Mouse (Mus musculus) liver, embryonic 12.5 days (tissue): ENCODE data around the gene Sec14l5. TPM values are rescaled to one million over a fixed set of nuclear protein-coding genes. Genes with fewer than 3 reads are reported as not detected.
A peak's percentile ranks its signal among the peaks of the same experiment; 100 is the strongest.

Experiments used
- ATAC-seq: fragments of 200-750 bp; cut with Nextera tagmentation; 2 replicates; pipeline ENCODE4 v1.8.0; 2017; ENCODE audit warnings: moderate number of reproducible peaks, mild to moderate bottlenecking, moderate library complexity
- H3K27ac ChIP-seq: fragments of 300-500 bp; sonication (generic); 2 replicates; pipeline ENCODE4 v1.5.1; 2016; ENCODE audit warnings: mild to moderate bottlenecking
- H3K27me3 ChIP-seq: fragments of 300-500 bp; sonication (generic); replicated peaks from 2 replicates; pipeline ENCODE4 v1.6.1; 2016; ENCODE audit warnings: mild to moderate bottlenecking, moderate library complexity
- H3K36me3 ChIP-seq: fragments of 300-500 bp; sonication (generic); 2 replicates; pipeline ENCODE4 v1.6.1; 2016; ENCODE audit warnings: mild to moderate bottlenecking, moderate library complexity
- H3K4me1 ChIP-seq: fragments of 300-500 bp; sonication (generic); 2 replicates; pipeline ENCODE4 v1.6.1; 2016
- H3K4me2 ChIP-seq: fragments of 300-500 bp; sonication (generic); 2 replicates; pipeline ENCODE4 v1.6.1; 2016; ENCODE audit warnings: mild to moderate bottlenecking, moderate library complexity
- H3K4me3 ChIP-seq: fragments of 300-500 bp; sonication (generic); 2 replicates; pipeline ENCODE4 v1.5.1; 2016; ENCODE audit warnings: mild to moderate bottlenecking, moderate library complexity
- H3K9ac ChIP-seq: fragments of 300-500 bp; sonication (generic); 2 replicates; pipeline ENCODE4 v1.6.1; 2016; ENCODE audit warnings: mild to moderate bottlenecking, moderate library complexity
- H3K9me3 ChIP-seq: fragments of 300-500 bp; sonication (generic); replicated peaks from 2 replicates; pipeline ENCODE4 v1.6.1; 2016; ENCODE audit warnings: mild to moderate bottlenecking, moderate library complexity
- WGBS: fragments of 180-500 bp; shearing (Covaris S2); methylation state at CpG from one replicate; pipeline ENCODE4 v1.1.7; 2016; ENCODE audit not compliant: insufficient replicate concordance; 5-methylcytosine and 5-hydroxymethylcytosine counted together
- polyA plus RNA-seq: library from polyadenylated mRNA; unstranded; fragments of >200 nt; fragmentation: Nextera tagmentation; extraction: Ambion mirVana; gene quantifications from 2 replicates; pipeline ENCODE4 v1.2.1, GENCODE M21; 2016

Sec14l5 gene
- polyA plus RNA-seq, 1 experiment from 2014 or later, result not detected

DNA sequence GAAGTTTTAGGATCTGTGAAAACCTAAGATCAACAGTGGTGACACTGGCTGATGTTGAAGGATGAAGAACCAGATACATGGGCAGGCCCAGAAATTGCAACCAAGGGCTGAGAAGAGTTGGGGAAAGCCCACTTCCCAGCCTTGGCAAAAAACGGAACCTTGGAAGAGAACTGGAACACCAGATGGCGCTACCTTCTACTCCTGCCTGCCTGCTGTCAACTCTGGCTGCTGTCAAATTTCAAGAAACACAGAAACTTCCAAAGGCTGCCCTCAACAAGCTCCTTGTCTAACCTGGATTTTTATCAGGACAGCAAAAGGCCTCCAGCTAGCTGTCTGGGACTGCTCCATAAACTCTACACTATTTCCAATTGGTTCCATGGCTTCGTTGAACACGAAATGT is 55.8 kb downstream of the Sec14l5 start:
- H3K9ac ChIP-seq, result peak overlapping the region; percentile 75
- ATAC-seq, result 0 out of 2 replicates have a peak, but pooled peaks have one; percentile 3

DNA sequence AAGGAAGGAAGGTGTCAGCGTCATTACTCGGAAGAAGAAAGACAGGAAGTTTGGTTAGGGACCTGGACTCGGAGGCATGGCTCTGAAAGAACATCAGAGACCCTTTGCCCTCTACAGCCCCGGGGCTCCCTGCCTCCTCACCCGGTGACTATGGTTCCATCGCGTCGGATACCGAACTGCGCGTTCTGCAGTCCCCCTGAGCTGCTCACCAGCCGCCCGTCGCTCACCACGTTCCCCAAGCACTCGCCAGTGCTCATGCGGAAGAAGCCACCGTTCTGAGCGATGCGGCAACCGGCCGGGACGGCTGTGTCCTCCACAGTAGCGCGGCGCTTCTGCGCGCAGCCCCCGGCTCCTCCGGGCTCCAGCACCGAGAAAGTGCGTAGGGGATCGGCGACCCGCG is 56.3 kb downstream of the Sec14l5 start:
- ATAC-seq, result peak; percentile 41
- Histone ChIP-seq H3K9ac (peak overlapping the region; percentile 75), H3K4me3 (peak overlapping the region; percentile 88), H3K4me2 (peak overlapping the region; percentile 95), H3K36me3 (peaks cover 37% of the 10 kb centered on the region), H3K9me3 (no peaks in the 10 kb centered on the region), H3K4me1 (peaks cover 20% of the 10 kb centered on the region), H3K27ac (peak overlapping the region; percentile 54; the same call in 1 of the 2 replicates), H3K27me3 (no peaks in the 10 kb centered on the region)
- 1% methylated on average over 36 of the region's 36 CpGs for WGBS

More for the DNA sequence above, 55.8 kb downstream of the Sec14l5 start:
- no peaks in the 10 kb centered on the region for H3K9me3 ChIP-seq
- H3K36me3 ChIP-seq, result peaks cover 42% of the 10 kb centered on the region
- peak overlapping the region; percentile 95 for H3K4me2 ChIP-seq
- 8% methylated on average over 4 of the region's 4 CpGs for WGBS
- peak overlapping the region; percentile 54; the same call in 1 of the 2 replicates for H3K27ac ChIP-seq
- no peaks in the 10 kb centered on the region for H3K27me3 ChIP-seq
- peak overlapping the region; percentile 88 for H3K4me3 ChIP-seq
- peaks cover 20% of the 10 kb centered on the region for H3K4me1 ChIP-seq

DNA sequence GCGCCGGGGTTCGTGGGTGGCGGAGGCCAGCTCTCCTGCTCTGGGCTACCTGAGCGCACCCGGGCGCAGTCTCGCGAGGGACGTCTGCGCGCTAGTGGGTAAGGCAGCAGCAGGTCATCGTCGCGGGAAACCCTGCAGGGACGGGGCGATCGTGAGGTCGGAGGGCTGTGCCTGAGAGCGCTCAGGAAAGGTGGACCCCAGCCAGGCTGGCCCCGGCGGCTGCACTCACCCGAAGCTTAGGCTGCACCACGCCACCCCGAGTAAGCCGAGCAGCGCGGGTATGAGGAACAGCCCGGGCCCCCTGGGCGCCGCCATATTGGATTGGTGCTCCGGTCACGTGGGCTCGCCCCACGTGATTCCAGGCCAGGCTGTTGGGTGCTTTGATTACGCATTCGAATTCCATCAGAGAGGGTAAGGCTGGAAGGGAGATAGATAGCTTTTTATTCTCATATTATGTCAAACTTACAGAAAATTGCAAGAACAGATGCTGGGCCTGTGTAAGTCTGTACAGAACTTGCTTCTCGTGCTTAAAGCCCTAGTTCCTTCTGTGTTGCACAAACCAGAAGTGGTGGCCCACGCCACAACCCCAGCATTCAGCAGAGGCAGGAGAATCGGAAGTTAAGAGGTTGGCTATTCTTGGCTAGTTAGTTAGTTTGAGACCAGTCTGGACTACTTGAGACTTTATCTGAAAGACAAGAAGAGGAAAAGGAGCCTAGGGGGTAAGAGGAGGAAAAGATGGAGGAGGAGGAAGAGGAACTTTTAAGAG is 56.9 kb downstream of the Sec14l5 start, which contains the start of gene Nagpa:
Nagpa (minus strand) TSS at position 345 of the 766 bp plus-strand sequence.
- peaks cover 20% of the 10 kb centered on the region for H3K4me1 ChIP-seq
- no peaks in the 10 kb centered on the region for H3K27me3 ChIP-seq
- peak within 1 kb of the TSS; percentile 95 for H3K4me2 ChIP-seq
- peak within 1 kb of the TSS; percentile 88 for H3K4me3 ChIP-seq
- WGBS, result 2% methylated on average over 40 of the region's 40 CpGs
- H3K9me3 ChIP-seq, result no peaks in the 10 kb centered on the region
- peak within 1 kb of the TSS; percentile 75 for H3K9ac ChIP-seq
- peaks cover 30% of the 10 kb centered on the region for H3K36me3 ChIP-seq
- H3K27ac ChIP-seq, result peak within 1 kb of the TSS; percentile 54; the same call in 1 of the 2 replicates
- ATAC-seq, result peak; percentile 75

DNA sequence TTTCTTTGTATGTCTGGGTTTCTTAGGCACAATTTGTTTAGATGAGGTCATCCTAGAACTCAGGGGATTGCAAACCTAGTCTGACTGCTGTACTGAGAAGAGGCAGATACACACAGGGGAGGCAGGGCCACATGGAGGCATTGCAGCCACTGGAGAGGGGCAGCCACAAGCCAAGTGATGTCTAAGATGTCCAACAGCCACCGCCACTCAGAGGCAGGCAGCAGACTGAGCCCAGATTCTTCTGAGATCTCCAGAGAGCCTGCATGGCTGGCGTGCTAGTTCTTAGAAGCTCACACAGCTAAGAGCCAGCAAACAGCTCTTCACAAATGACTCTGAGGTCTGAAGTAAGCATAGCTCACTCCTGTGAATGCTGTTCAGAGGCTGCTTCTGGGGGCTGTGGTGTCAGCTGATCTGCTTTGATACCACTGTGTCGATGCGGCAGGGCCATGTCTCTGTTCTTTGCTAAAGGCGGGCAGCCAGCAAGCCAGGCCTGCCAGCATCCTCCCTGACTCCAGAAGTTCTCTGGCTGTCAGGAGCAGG is 58.6 kb downstream of the Sec14l5 start:
- no peaks in the 10 kb centered on the region for H3K27me3 ChIP-seq
- H3K4me2 ChIP-seq, result no peak overlapping the region

DNA sequence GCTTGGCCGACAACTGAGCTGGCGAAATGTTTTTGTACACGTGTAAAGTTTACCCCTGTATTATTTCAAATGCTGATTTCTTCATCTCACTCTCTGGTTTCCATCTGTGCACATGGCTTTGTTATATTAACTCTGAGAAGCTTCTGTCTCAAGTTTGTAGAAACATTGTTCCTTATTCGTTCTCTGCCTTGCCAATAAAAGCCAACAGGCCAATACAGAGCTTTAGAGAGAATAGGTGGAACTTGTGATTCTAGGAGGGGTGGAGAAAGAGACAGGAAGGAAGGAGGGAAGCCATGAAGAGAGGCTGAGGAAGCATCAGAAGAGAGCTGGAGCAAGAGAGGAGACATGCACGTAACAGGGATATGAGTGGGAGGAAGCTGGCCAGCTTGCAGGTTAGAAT is 59.1 kb downstream of the Sec14l5 start:
- Histone ChIP-seq H3K9ac (no peak overlapping the region), H3K27me3 (no peaks in the 10 kb centered on the region)
- WGBS, result 63% methylated on average over 5 of the region's 5 CpGs

More for the DNA sequence above, 58.6 kb downstream of the Sec14l5 start:
- no peak overlapping the region for H3K27ac ChIP-seq
- no peak overlapping the region for H3K4me3 ChIP-seq
- 72% methylated on average over 5 of the region's 5 CpGs for WGBS
- peaks cover 14% of the 10 kb centered on the region for H3K36me3 ChIP-seq
- ATAC-seq, result no peak
- H3K9me3 ChIP-seq, result no peaks in the 10 kb centered on the region
- H3K9ac ChIP-seq, result no peak overlapping the region
- peaks cover 20% of the 10 kb centered on the region for H3K4me1 ChIP-seq

DNA sequence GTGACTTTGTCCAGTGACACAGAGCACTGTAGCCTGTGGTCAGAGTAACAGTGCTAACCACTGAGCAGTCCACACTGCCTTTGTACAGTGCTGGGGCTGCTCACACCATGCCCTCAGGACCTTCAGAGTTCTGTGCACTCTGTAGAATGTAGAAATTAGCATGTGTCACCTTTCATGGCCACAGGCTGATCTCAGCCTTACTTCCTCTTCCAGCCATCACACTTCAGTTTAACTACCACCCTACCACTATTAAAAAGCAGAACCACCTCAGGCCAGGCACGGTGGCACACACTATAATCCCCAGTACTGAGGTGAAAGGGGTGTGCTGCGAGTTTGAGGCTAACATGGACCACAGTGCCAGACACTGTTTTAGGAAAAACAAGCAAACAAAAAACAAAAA is 63.5 kb downstream of the Sec14l5 start:
- Histone ChIP-seq H3K27ac (no peak overlapping the region), H3K9me3 (no peaks in the 10 kb centered on the region), H3K9ac (no peak overlapping the region), H3K4me1 (no peaks in the 10 kb centered on the region), H3K36me3 (no peaks in the 10 kb centered on the region), H3K27me3 (0 out of 2 replicates have a peak, but pooled peaks cover 4% of the 10 kb centered on the region), H3K4me3 (no peak overlapping the region), H3K4me2 (no peak overlapping the region)
- 33% methylated on average over 2 of the region's 2 CpGs for WGBS
- 0 out of 2 replicates have a peak, but pooled peaks have one; percentile 27 for ATAC-seq

More for the DNA sequence above, 59.1 kb downstream of the Sec14l5 start:
- Histone ChIP-seq H3K4me2 (no peak overlapping the region), H3K4me3 (no peak overlapping the region), H3K9me3 (no peaks in the 10 kb centered on the region), H3K36me3 (peaks cover 8% of the 10 kb centered on the region), H3K27ac (no peak overlapping the region), H3K4me1 (peaks cover 20% of the 10 kb centered on the region)
- no peak for ATAC-seq

DNA sequence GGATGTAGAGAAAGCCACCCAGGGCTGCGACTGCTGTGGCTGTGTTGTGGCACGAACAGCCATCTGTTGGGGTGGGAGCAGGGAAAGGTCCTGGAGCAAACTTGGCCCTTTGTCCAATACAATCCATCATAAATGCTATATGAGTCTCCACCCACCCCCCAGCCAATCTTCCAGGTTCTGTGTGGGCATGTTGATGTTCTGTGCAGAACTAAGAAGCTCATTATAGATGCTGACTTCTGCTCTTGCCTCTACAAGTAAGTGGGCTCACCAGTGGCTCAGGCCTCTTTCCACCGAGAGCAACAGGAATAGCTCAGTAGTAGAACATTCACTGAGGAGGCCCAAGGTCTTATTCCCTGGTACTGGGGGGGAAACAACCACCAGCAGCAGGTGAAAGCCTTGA is 65.2 kb downstream of the Sec14l5 start:
- Histone ChIP-seq H3K4me1 (no peaks in the 10 kb centered on the region), H3K4me3 (no peak overlapping the region), H3K9me3 (no peaks in the 10 kb centered on the region), H3K27ac (no peak overlapping the region), H3K27me3 (0 out of 2 replicates have a peak, but pooled peaks cover 4% of the 10 kb centered on the region), H3K9ac (no peak overlapping the region), H3K4me2 (no peak overlapping the region), H3K36me3 (no peaks in the 10 kb centered on the region)
- ATAC-seq, result no peak
- 83% methylated on average over 3 of the region's 3 CpGs for WGBS

DNA sequence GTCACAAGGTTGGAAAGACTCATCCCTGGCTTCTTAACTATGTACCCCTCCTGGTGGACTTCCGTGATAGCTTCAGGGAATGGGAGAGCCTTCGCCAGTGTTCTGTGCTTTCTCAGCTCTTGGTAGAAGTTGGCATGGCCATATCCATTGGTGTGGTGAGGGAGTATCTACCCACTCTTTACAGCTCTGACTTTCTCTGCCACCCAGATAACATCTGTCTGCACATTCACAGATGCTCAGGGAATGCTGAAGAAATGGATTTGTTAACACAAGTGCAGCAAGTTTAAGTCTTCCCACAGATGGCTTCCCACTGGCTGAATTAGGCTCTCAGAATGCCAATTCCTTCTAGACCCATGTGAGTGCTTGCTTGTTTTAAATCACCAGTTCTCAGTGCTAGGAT is 67.2 kb downstream of the Sec14l5 start:
- Histone ChIP-seq H3K9ac (no peak overlapping the region), H3K4me2 (no peak overlapping the region), H3K9me3 (no peaks in the 10 kb centered on the region), H3K27me3 (peaks cover 13% of the 10 kb centered on the region), H3K4me3 (no peak overlapping the region), H3K36me3 (no peaks in the 10 kb centered on the region), H3K27ac (no peak overlapping the region), H3K4me1 (no peaks in the 10 kb centered on the region)
- no peak for ATAC-seq
- WGBS, result 64% methylated on average over 2 of the region's 2 CpGs

DNA sequence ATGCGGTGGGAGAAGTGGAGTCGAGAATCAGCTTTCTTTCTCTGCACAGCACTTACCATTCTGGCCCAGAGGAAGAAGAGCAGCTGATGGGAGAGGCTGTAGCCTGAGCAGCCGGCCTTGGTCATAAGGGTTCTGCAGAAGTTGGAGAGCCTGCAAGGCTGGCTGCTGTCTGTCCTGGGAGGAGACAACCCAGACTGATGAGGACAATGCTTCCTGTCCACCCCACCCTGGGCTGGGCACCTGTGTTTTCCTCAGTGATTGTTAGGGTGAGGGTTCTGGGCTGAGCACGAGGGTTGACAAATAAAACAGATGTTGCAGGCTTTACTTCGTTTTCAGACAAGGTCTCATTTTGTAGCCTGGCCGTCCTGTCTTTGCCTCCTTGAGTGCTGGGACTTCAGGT is 69.8 kb downstream of the Sec14l5 start:
- Histone ChIP-seq H3K27ac (no peak overlapping the region), H3K9me3 (no peaks in the 10 kb centered on the region), H3K36me3 (no peaks in the 10 kb centered on the region), H3K9ac (no peak overlapping the region), H3K4me3 (no peak overlapping the region), H3K4me2 (no peak overlapping the region), H3K4me1 (no peaks in the 10 kb centered on the region), H3K27me3 (peaks cover 18% of the 10 kb centered on the region)
- 55% methylated on average over 6 of the region's 6 CpGs for WGBS
- no peak for ATAC-seq

DNA sequence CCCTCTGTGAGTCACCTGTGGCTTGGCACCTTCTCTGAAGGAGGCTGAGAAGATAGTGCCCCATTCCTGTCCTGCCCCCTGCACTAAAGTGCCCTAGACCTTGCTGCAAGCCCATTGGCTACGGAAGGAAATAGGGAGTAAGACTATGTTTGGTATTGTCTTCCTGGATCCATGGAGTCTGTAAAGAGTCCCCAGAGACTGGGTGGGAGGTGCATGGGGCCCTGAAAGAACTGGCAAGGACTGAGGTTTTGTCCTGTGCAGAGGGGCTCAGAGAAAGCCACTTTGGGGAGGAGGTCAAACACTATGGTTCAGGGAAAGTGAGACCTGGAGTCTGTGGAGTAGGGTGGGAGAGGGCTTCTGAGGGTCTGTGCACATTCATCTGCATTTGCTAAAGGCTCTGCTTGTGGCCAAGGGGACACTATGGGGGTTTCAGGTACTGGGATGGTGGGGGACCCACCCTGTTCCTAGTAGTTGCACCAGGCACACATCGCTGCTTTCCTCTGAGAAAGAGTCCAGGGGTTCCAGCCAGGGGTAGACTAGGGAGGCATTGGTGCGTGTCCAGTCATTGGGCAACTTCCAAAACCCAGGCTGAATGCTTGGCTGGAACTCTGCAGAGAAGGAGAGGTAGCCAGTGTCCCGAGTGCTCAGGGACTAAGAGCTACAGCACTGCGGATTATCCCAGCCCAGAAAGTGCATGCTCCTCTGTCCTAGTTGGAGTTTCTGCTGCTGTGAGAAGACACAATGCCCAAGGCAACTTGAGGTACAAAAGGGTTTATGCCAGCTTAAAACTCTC is 70.6 kb downstream of the Sec14l5 start:
- Histone ChIP-seq H3K4me2 (no peak overlapping the region), H3K4me1 (no peaks in the 10 kb centered on the region), H3K27me3 (peaks cover 24% of the 10 kb centered on the region), H3K36me3 (no peaks in the 10 kb centered on the region), H3K9me3 (no peaks in the 10 kb centered on the region), H3K9ac (no peak overlapping the region), H3K27ac (no peak overlapping the region), H3K4me3 (no peak overlapping the region)
- 61% methylated on average over 5 of the region's 5 CpGs for WGBS
- no peak for ATAC-seq

DNA sequence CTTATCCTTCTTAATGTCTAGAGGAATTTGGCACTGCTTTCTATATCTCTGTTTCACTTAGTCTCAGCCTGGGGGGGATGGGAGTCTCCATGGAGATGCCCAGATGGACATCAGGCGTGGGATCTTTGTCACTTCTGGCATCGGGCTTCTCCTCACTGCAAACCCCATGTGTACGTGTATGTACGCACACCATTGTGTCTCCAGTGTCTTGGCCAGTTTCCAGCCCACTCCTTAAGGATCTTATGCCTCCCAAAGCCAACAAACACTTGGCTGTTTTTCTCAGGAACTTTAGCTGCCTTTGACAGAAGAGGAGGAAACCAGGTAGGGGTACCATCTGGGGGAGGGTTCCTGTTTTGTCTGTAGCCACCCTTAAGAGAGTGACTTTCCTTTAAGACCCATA is 74.5 kb downstream of the Sec14l5 start:
- no peak for ATAC-seq
- Histone ChIP-seq H3K4me2 (no peak overlapping the region), H3K9me3 (no peaks in the 10 kb centered on the region), H3K27me3 (peaks cover 20% of the 10 kb centered on the region), H3K4me3 (no peak overlapping the region), H3K27ac (no peak overlapping the region), H3K4me1 (no peaks in the 10 kb centered on the region), H3K9ac (no peak overlapping the region), H3K36me3 (no peaks in the 10 kb centered on the region)
- WGBS, result 53% methylated on average over 4 of the region's 4 CpGs

DNA sequence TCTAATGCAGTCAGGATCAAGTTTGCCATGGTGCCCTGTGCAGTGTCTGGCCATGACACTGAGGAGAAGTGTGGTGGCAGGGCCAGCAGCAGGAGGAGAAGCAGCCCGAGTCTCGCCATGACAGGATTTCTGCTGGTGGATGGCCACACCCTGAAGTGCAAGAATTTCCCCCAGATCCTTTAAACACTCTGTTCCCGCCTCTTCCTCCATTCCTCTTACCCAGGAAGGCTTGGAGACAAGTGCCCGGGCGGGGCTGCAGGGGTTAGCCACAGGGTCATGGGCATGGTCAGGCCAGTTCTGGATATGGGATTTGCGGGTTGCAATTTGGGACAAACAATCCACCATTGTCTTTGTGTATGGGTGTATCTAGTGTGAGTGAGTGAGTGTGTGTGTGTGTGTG is 75.2 kb downstream of the Sec14l5 start, which contains the start of gene AU021092:
AU021092 (minus strand) TSS at position 160 of the 400 bp plus-strand sequence.
- H3K4me3 ChIP-seq, result no peak within 1 kb of the TSS

More for the DNA sequence above, 75.2 kb downstream of the Sec14l5 start, which contains the start of gene AU021092:
- no peak within 1 kb of the TSS for H3K9ac ChIP-seq
- peaks cover 20% of the 10 kb centered on the region for H3K27me3 ChIP-seq
- H3K36me3 ChIP-seq, result no peaks in the 10 kb centered on the region
- H3K27ac ChIP-seq, result no peak within 1 kb of the TSS
- no peak within 1 kb of the TSS for H3K4me2 ChIP-seq
- WGBS, result 55% methylated on average over 6 of the region's 6 CpGs
- no peaks in the 10 kb centered on the region for H3K4me1 ChIP-seq
- ATAC-seq, result no peak
- H3K9me3 ChIP-seq, result no peaks in the 10 kb centered on the region
